Mouse (Mus musculus): Measurements from ENCODE around the gene Ppp4c. TPM values are rescaled to one million over a fixed set of nuclear protein-coding genes. Genes with fewer than 3 reads are reported as not detected.
"Not testable (repeated sequence)": the region's sequence is repeated elsewhere in the genome, so short reads cannot be mapped to it uniquely, and the experiment has no call there.

The Ppp4c gene
- polyA plus RNA-seq, 1 experiment from 2014 or later, result 300 TPM

DNA sequence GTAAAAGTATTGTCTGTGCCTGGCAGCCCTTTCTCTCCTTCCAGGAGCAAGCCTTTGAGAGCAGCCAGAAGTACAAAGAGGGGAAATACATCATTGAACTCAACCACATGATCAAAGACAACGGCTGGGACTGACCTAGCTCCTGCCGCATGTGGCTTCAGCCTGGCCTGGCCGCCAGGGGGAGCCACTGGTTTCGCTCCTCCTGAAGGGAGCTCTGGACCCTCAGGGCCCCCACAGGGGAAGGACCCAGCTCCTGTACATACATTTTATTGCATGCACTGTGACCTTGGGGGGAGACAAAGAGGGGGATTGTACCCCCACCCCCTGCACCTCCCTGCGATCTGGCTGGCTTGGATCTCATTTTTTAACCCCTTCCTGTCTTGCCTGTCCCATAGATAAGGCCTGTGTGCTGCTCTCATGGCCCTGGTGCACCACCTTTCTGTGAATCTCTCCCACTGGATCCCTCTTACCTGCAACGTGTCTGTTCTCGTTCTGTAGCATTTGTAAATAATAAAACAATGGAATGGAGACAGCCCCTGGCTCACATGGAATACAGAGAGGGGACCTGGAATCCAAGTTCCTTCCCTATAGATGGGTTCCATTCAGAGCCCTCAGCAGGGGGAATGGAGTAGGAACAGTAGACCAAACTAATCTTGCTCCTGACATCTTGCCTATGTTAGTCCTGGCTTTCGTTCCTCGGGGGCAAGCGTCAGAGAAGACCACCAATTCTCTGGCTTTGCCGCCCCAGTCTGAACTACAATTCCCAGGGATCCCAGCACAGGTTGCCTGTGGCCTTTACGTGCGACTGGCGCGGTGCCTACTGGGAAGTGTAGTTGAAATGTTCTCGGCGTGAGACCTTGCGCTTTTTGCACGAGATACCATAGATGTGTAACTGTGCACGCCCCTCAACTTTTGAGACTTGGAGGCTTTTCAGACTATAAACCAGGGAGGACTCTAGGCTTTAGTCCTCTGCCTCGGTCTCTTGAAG, 12.0 kb downstream of the Ppp4c start:
- peak; percentile 72 for ATAC-seq (ENCODE audit: insufficient read depth)
- WGBS, result 1% methylated on average over 20 of the region's 21 CpGs
- peak; percentile 96 for DNase-seq
- no peaks in the 10 kb centered on the region for H3K27me3 ChIP-seq (ENCODE audit: insufficient read depth, low read length)
- TF ChIP-seq CTCF (IDR thresholded peaks at IDR 0.05; ENCODE audit: low read depth), result peak; percentile 96
- H3K4me2 ChIP-seq, result peak overlapping the region; percentile 74
- peaks cover 27% of the 10 kb centered on the region for H3K4me1 ChIP-seq (ENCODE audit: insufficient read depth)
- H3K36me3 ChIP-seq (ENCODE audit: insufficient read depth), result peaks cover 26% of the 10 kb centered on the region
- H3K9ac ChIP-seq, result peak overlapping the region; percentile 58
- peak overlapping the region; percentile 37 for H3K4me3 ChIP-seq (ENCODE audit: low read depth, low read length)
- no peaks in the 10 kb centered on the region for H3K9me3 ChIP-seq (ENCODE audit: low read depth, low read length)
- H3K27ac ChIP-seq (ENCODE audit: low read depth), result peak overlapping the region; percentile 85

DNA sequence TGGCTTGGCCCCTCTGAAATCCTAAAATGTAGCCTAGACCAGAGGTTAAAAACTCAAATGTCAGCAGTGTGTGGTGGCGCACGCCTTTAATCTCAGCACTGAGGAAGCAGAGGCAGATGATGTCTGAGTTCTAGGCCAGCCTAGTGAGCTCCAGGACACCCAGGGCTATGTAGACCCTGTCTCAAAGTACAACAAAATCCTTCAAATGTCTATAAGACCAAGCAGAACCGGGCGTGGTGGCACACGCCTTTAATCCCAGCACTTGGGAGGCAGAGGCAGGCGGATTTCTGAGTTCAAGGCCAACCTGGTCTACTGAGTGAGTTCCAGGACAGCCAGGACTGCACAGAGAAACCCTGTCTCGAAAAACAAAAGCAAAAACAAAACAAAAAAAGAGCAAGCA, 13.2 kb downstream of the Ppp4c start:
- ATAC-seq (ENCODE audit: insufficient read depth); H3K4me2 ChIP-seq: not testable (repeated sequence)

DNA sequence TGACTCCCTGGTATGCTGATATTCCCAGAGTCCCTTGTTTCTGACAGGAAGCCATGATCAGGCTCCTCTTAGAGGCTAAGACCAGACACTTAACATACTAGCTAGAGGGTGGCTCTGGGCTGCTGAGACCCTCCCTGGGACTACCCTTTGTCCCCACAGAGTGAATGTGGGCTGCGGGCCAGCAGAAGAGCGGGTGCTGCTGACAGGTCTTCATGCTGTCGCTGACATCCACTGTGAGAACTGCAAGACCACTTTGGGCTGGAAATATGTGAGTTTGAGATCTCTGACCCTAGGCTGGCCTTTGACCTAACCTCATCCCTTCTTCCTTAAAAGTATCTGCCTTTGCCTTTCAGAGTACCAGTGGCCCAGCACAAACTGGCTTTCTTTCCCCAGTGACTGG, 14.1 kb downstream of the Ppp4c start:
- Histone ChIP-seq H3K4me1 (ENCODE audit: insufficient read depth) (peaks cover 27% of the 10 kb centered on the region), H3K27me3 (ENCODE audit: insufficient read depth, low read length) (no peaks in the 10 kb centered on the region), H3K36me3 (ENCODE audit: insufficient read depth) (peaks cover 18% of the 10 kb centered on the region), H3K4me2 (peak overlapping the region; percentile 87), H3K27ac (ENCODE audit: low read depth) (peak overlapping the region; percentile 6; the same call in 1 of the 2 replicates), H3K9ac (0 out of 2 replicates have a peak overlapping the region, but pooled peaks have one; percentile 86), H3K9me3 (ENCODE audit: low read depth, low read length) (no peaks in the 10 kb centered on the region), H3K4me3 (ENCODE audit: low read depth, low read length) (peak overlapping the region; percentile 73; the same call in 1 of the 2 replicates)
- peak; percentile 34 for DNase-seq
- no peak for ATAC-seq (ENCODE audit: insufficient read depth)
- WGBS, result 58% methylated on average over 3 of the region's 3 CpGs
- TF ChIP-seq CTCF (IDR thresholded peaks at IDR 0.05; ENCODE audit: low read depth), result no peak

More for the DNA sequence above, 13.2 kb downstream of the Ppp4c start:
- not testable (repeated sequence) for DNase-seq; H3K4me3 ChIP-seq (ENCODE audit: low read depth, low read length); H3K27me3 ChIP-seq (ENCODE audit: insufficient read depth, low read length); H3K9ac ChIP-seq; H3K9me3 ChIP-seq (ENCODE audit: low read depth, low read length)
- 87% methylated on average over 7 of the region's 7 CpGs for WGBS
- peaks cover 18% of the 10 kb centered on the region for H3K36me3 ChIP-seq (ENCODE audit: insufficient read depth)
- H3K27ac ChIP-seq (ENCODE audit: low read depth), result peak overlapping the region; percentile 18; the same call in 1 of the 2 replicates
- H3K4me1 ChIP-seq (ENCODE audit: insufficient read depth), result peaks cover 27% of the 10 kb centered on the region

DNA sequence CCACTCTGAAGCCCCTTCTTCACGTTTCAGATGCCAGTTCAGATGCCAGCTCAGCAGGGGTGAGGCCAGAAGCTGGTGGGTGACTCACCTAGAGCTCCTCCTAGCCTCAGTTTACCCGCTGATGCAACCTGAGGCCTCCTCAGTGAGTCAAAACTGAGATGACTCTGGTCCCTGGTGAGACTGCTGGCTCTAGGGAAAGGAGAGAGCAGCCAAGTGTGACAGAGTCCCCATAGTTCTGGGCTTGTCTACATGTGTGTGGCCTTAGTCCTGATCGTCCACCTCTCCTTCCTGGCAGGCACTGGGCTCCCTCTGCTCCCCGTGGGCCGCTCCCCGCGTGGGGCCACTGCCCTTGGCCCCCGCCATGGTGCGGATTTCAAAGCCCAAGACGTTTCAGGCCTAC, 14.8 kb downstream of the Ppp4c start:
- peak; percentile 35 for DNase-seq
- Histone ChIP-seq H3K9me3 (ENCODE audit: low read depth, low read length) (no peaks in the 10 kb centered on the region), H3K27ac (ENCODE audit: low read depth) (peak overlapping the region; percentile 87; the same call in 1 of the 2 replicates), H3K9ac (peak overlapping the region; percentile 86), H3K4me3 (ENCODE audit: low read depth, low read length) (peak overlapping the region; percentile 73), H3K4me1 (ENCODE audit: insufficient read depth) (peaks cover 27% of the 10 kb centered on the region), H3K4me2 (peak overlapping the region; percentile 87), H3K27me3 (ENCODE audit: insufficient read depth, low read length) (no peaks in the 10 kb centered on the region), H3K36me3 (ENCODE audit: insufficient read depth) (peaks cover 22% of the 10 kb centered on the region)
- 42% methylated on average over 10 of the region's 10 CpGs for WGBS
- ATAC-seq (ENCODE audit: insufficient read depth), result no peak
- TF ChIP-seq CTCF (IDR thresholded peaks at IDR 0.05; ENCODE audit: low read depth), result no peak

DNA sequence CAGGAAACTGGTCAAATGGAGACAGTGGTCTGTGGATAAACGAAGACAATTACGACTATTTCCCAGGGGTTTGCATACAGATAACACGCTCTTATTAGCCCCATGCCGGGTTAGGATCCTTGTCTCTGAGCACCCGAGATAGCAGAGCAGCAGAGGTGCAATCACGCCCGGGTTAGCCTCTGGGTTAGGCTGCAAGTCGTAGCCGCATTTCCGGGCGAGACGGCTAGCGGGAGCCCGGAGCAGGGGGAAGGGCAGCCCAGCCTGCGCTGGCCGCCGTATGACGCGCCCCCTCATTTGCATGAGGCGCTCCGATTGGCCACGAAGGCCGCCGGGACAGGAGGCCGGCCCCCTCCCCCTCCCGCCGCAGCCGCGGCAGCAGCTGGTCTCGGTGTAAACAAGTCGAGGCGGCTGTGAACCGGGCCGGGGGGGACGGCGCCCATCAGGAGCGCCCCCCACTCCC, 15.7 kb downstream of the Ppp4c start, which contains the start of gene Ypel3:
Gene Ypel3, plus strand, starts transcription at position 358 of the 460 bp plus-strand sequence.
- peak; percentile 96 for DNase-seq
- WGBS, result under 1% methylated on average over 33 of the region's 37 CpGs
- Histone ChIP-seq H3K4me2 (peak within 1 kb of the TSS; percentile 87), H3K4me3 (ENCODE audit: low read depth, low read length) (peak within 1 kb of the TSS; percentile 73), H3K27me3 (ENCODE audit: insufficient read depth, low read length) (no peaks in the 10 kb centered on the region), H3K9ac (peak within 1 kb of the TSS; percentile 86), H3K36me3 (ENCODE audit: insufficient read depth) (peaks cover 30% of the 10 kb centered on the region), H3K9me3 (ENCODE audit: low read depth, low read length) (no peaks in the 10 kb centered on the region), H3K27ac (ENCODE audit: low read depth) (peak within 1 kb of the TSS; percentile 87), H3K4me1 (ENCODE audit: insufficient read depth) (peaks cover 27% of the 10 kb centered on the region)
- peak; percentile 88 for ATAC-seq (ENCODE audit: insufficient read depth)
- TF ChIP-seq CTCF (IDR thresholded peaks at IDR 0.05; ENCODE audit: low read depth), result no peak

DNA sequence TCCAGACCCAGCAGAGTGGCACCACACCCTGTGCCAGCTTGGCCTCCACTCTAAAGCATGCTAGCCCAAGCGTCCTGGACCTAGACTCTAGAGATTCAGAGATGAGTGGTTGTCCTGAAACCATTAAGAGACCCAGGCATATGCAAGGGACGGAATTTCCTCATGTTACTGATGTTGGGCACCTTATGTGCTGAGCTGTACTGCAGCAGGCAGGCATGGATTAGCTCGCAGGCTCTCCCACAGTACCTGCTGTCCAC, 16.4 kb downstream of the Ppp4c start:
- ATAC-seq (ENCODE audit: insufficient read depth) (no peak), DNase-seq (no peak)
- 56% methylated on average over 3 of the region's 3 CpGs for WGBS
- H3K9ac ChIP-seq, result peak overlapping the region; percentile 86; the same call in 1 of the 2 replicates
- H3K36me3 ChIP-seq (ENCODE audit: insufficient read depth), result peaks cover 37% of the 10 kb centered on the region
- peak overlapping the region; percentile 73 for H3K4me3 ChIP-seq (ENCODE audit: low read depth, low read length)
- H3K4me1 ChIP-seq (ENCODE audit: insufficient read depth), result 0 out of 2 replicates have a peak, but pooled peaks cover 22% of the 10 kb centered on the region
- no peaks in the 10 kb centered on the region for H3K9me3 ChIP-seq (ENCODE audit: low read depth, low read length)
- peak overlapping the region; percentile 72; the same call in 1 of the 2 replicates for H3K27ac ChIP-seq (ENCODE audit: low read depth)
- H3K27me3 ChIP-seq (ENCODE audit: insufficient read depth, low read length), result no peaks in the 10 kb centered on the region
- no peak for TF ChIP-seq CTCF (IDR thresholded peaks at IDR 0.05; ENCODE audit: low read depth)
- H3K4me2 ChIP-seq, result peak overlapping the region; percentile 87

Data from lung, embryonic 14.5 days (tissue).